Mouse (Mus musculus) spleen, embryonic (tissue): ENCODE results near the gene Ak9.

Source experiments
- CTCF ChIA-PET: fragments of 350-600 bp; sonication (Branson Sonifier 250); formaldehyde crosslinking; loops from one replicate; lab custom pipeline; 2022; lab: Charles Lee

The Ak9 gene

DNA sequence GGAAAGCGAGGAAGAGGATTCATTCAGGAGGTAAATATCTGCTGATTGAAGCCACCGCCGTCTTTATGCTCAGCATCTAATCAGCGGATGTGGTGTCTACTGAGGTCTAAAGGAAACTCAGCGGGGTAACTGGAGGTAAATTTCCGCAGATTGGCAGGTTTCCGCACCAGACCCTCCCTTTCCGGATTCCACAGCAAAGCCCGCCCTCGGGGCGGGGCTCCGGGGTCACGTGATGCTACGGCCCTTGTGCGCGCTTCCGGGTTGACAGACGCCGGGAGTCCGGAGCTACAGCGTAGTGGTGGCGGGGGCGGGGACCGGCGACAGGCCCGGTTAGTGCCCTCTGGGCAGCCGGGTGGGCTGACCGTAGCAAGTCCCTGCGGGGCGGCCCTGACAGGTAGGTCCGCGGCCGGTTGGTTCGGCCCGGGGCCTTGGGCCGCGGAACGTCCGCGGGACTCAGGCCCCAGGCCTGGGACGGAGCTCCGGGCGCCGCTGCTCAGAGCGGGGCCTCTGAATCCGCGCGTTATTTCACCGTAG lies 146.4 kb downstream of the Ak9 start, which contains the start of gene Zbtb24:
Gene Zbtb24, plus strand, starts transcription at position 247 of the 534 bp plus-strand sequence.
- CTCF ChIA-PET: interaction anchor here (0.8 to 1.0 kb wide), 2 partner anchors 24 to 38 kb away, joined by 3 read pairs; no protein-coding TSS in a partner anchor

- CTCF ChIA-PET: interaction anchor here (0.8 to 1.0 kb wide), 2 partner anchors 24 to 38 kb away, joined by 3 read pairs; no protein-coding TSS in a partner anchor
These were observed 147.2 kb downstream of the Ak9 start for GRCm38 (mm10) chr10:41450780-41451522.

- CTCF ChIA-PET: no interaction called here
These were observed 147.9 kb downstream of the Ak9 start for GRCm38 (mm10) chr10:41451656-41452055.

- CTCF ChIA-PET: no interaction called here
These were observed 149.0 kb downstream of the Ak9 start for GRCm38 (mm10) chr10:41452791-41453190.

DNA sequence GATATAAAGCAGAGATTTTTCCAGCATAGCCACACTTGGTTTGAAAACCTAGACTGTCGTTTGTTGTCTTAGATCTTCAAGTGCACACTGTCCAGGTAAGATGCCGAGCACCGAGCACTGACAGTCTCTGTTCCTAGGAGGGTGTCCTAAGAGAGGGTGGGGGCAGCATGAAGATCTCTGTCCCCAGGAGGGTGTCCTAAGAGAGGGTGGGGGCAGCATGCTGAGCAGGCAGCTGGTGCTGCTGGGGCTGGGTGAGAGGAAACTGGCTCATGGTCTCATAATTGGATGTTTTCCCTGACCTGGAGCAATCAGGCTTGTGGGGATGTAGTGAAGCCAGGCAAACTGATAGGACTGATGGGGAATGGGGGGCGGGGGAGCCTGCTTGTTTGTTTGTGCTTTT lies 156.2 kb downstream of the Ak9 start:
- CTCF ChIA-PET: no interaction called here

DNA sequence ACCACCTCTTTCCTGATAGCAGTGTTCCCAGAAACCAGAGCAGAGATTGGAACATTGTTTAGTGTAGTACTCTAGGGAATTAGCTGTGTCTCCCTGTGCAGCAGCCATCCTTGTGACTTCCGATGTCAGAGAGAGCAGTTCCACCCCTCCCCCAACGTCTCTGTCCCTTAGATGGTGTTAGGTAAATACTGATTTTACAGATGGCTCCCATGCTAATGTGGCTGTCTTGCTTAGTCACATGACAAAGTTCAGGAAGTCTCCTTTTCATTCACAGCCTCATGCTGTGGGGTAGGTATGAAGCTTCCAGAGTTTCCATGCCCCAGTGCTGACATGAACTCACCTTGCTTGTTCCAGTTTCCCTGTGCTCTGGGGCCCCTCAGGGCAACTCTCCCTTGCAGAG lies 156.7 kb downstream of the Ak9 start:
- CTCF ChIA-PET: no interaction called here

DNA sequence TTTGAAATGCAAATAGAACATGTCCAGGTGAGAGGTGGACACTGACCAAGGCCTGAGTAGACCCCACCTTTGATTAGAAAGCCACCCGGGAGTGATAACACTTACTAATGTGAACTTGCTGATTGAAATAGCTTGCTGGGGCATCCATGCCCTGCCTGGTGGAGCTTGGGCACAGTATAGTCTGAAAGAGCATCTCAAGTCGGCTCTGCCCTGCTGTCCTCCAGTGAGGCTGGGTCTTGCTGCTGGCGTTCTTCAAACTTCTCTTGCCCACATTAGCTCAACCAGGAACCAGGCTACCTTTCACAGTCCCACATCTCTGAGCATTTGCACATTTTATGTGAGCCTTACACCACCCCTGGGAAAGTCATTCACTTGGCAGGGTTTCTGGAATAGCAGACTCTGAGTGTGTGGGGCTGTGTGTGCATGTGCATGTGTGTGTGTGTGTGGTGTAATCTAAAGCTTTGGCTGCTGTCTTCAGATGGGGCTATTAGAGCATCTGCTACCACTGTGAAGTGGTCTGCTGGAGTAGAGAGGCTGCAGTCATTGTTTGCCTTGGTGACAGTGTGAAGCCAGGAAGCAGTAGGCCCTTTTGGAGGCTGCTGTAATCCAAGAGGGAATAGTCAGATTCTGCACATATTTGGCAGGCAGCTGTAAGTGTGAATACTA lies 157.4 kb downstream of the Ak9 start:
- CTCF ChIA-PET: interaction anchor here (0.8 kb wide), 1 partner anchor 16 kb away, joined by 3 read pairs; no protein-coding TSS in a partner anchor

GRCm38 (mm10) chr10:41464401-41464955 lies 160.7 kb downstream of the Ak9 start:
- CTCF ChIA-PET: no interaction called here

DNA sequence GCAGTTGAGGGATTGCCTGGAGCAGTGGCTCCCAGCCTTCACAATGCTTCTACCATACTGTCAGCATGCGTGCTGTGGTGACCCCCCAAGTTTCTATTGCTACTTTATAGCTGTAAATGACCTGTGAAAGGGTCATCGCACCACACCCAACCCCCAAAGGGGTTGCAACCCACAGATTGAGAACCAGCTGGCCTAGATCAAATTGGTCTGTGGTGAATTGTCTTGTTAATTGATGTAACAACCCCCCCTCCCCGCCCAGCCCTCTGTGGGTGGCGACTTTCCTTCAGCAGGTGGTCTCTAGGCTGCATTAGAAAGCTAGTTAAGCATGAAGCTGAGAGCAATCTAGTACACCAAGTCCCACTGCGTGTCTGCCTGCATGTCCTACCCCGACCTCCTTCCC lies 163.5 kb downstream of the Ak9 start:
- CTCF ChIA-PET: interaction anchor here (1.2 kb wide), 1 partner anchor 16 kb away, joined by 7 read pairs; no protein-coding TSS in a partner anchor

GRCm38 (mm10) chr10:41470693-41471092 lies 166.9 kb downstream of the Ak9 start:
- CTCF ChIA-PET: no interaction called here

DNA sequence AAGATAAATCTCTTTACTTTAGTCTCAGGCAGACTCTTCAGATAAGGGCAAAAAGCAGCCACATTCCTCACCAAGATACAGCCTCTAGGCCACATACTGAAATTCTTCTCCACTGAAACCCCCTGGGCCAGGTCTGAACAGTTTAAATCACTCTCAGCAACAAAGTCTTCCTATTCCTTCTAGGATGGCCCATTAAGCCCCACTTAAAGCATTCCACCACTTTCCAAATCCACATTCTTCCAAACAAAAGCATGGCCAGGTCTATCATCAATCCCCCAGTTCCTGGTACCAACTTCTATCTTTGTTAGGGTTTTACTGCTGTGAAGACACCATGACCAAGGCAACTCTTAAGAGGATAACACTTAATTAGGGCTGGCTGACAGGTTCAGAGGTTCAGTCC lies 168.8 kb downstream of the Ak9 start:
- CTCF ChIA-PET: no interaction called here

- CTCF ChIA-PET: no interaction called here
These were observed 169.2 kb downstream of the Ak9 start for GRCm38 (mm10) chr10:41472962-41473481.

GRCm38 (mm10) chr10:41473782-41474468 lies 170.1 kb downstream of the Ak9 start:
- CTCF ChIA-PET: interaction anchor here (0.5 to 1.1 kb wide), 5 partner anchors 23 to 745 kb away, joined by 3 to 17 read pairs (median 5); no protein-coding TSS in a partner anchor

- CTCF ChIA-PET: interaction anchor here (1.1 kb wide), 1 partner anchor 24 kb away, joined by 3 read pairs; no protein-coding TSS in a partner anchor
These were observed 171.2 kb downstream of the Ak9 start for GRCm38 (mm10) chr10:41474981-41475391.

DNA sequence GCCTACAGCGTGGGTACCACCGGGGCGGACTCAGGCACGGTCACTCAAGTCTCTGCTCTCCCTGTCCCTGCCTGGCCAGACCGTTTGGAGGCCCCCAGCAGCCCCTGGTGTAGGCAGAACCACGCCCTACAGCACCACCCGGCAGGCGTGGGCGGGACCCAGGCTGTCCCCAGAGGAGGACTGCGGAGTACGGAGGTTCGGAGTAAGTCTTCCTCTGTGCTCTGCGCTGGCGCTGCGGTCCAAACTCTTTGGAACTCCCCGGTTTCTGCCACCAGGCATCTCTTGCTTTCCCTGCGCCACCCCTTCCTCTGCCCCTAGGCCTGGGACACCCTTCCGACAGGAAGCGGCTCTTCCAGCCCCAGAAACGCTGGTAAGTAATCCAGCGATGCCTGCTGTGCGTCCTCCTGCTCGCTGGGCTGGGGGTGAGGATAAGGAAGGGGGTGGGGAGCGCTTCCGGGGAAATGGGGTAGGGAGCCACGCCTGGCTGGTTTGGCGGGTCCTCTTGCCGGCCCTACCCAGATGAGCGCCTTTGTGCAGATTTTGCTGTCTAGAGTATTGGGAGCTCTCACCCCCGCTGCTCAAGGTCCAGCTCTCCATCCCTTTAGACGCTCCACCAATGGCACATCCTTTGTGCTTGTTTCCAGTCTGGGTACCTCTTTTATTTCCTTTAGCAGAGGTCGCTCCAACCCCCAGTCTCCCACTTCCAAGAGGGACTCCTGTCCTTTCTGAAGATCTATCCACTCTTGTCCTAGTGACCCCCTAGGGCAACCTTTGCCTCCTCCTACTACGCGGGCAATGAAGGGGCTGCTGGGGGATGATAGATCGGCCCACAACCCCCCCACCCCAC lies 172.6 kb downstream of the Ak9 start, which contains the start of gene Mical1:
Gene Mical1, plus strand, starts transcription at position 144 of the 847 bp plus-strand sequence.
- CTCF ChIA-PET: interaction anchor here (1.2 kb wide), 1 partner anchor 13 kb away, joined by 6 read pairs; the partner anchor contains the start of genes Ppil6 and Smpd2

GRCm38 (mm10) chr10:41477018-41477277 lies 173.2 kb downstream of the Ak9 start:
- CTCF ChIA-PET: interaction anchor here (1.2 kb wide), 1 partner anchor 13 kb away, joined by 6 read pairs; the partner anchor contains the start of genes Ppil6 and Smpd2

GRCm38 (mm10) chr10:41477278-41478181 lies 173.8 kb downstream of the Ak9 start:
- CTCF ChIA-PET: interaction anchor here (0.6 to 1.2 kb wide), 4 partner anchors 12 to 497 kb away, joined by 3 to 6 read pairs (median 4); partner anchors contain the start of genes Ppil6 and Smpd2

GRCm38 (mm10) chr10:41479961-41480360 lies 176.2 kb downstream of the Ak9 start:
- CTCF ChIA-PET: interaction anchor here (0.6 kb wide), 1 partner anchor 223 kb away, joined by 3 read pairs; no protein-coding TSS in a partner anchor
